Mouse (Mus musculus): ENCODE measurements around the gene Sema4d.

GRCm38 (mm10) chr13:51763019-51763698 is 30.4 kb downstream of the Sema4d start:
- TF ChIP-seq E2F4 (IDR thresholded peaks at IDR 0.05; ENCODE audit: insufficient replicate concordance, low read depth, low read length) (no peak), CTCF (conservative IDR thresholded peaks at IDR 0.05 in 1 of 2, IDR thresholded peaks at IDR 0.05 in 1 of 2; ENCODE audit: low read depth in 2 of 2, low read length in 2 of 2) (no peak), MEF2A (IDR thresholded peaks at IDR 0.05; ENCODE audit: borderline replicate concordance, low read depth, low read length) (no peak), SMC3 (IDR thresholded peaks at IDR 0.05; ENCODE audit: low read depth, low read length) (no peak), RCOR1 (conservative IDR thresholded peaks at IDR 0.05; ENCODE audit: low read depth, low read length) (no peak), POLR2AphosphoS2 (IDR thresholded peaks at IDR 0.05; ENCODE audit: low read depth, low read length) (no peak), MAFK (IDR thresholded peaks at IDR 0.05; ENCODE audit: insufficient replicate concordance, low read length) (no peak), POLR2A (IDR thresholded peaks at IDR 0.05; ENCODE audit: low read depth, low read length) (no peak)

Measured in CH12.LX (cell line).